Mouse (Mus musculus) hindbrain, embryonic 10.5 days (tissue): ENCODE results near the gene Smtn. TPM values are rescaled to one million over a fixed set of nuclear protein-coding genes. Genes with fewer than 3 reads are reported as not detected.

Experiments used
- DNase-seq: peaks from one replicate; pipeline ENCODE4 v3.0.0-alpha.2; 2017; ENCODE audit warnings: low spot score
- H3K27ac ChIP-seq: fragments of 300-500 bp; sonication (generic); 2 replicates; pipeline ENCODE4 v1.5.1; 2016; ENCODE audit warnings: mild to moderate bottlenecking, moderate library complexity
- H3K27me3 ChIP-seq: fragments of 300-500 bp; sonication (generic); 2 replicates; pipeline ENCODE4 v1.6.1; 2016; ENCODE audit warnings: mild to moderate bottlenecking; ENCODE audit not compliant: poor library complexity, insufficient read depth, severe bottlenecking
- H3K36me3 ChIP-seq: fragments of 300-500 bp; sonication (generic); 2 replicates; pipeline ENCODE4 v1.6.1; 2016; ENCODE audit warnings: mild to moderate bottlenecking, moderate library complexity
- H3K4me1 ChIP-seq: fragments of 300-500 bp; sonication (generic); replicated peaks from 2 replicates; pipeline ENCODE4 v1.6.1; 2016; ENCODE audit warnings: mild to moderate bottlenecking
- H3K4me3 ChIP-seq: fragments of 300-500 bp; sonication (generic); 2 replicates; pipeline ENCODE4 v1.5.1; 2016; ENCODE audit warnings: mild to moderate bottlenecking, moderate library complexity
- H3K9me3 ChIP-seq: fragments of 300-500 bp; sonication (generic); 2 replicates; pipeline ENCODE4 v1.6.1; 2016; ENCODE audit warnings: mild to moderate bottlenecking, moderate library complexity
- WGBS: fragments of 180-500 bp; shearing (Covaris S2); methylation state at CpG from one replicate; pipeline ENCODE4 v1.1.7; 2016; 5-methylcytosine and 5-hydroxymethylcytosine counted together
- polyA plus RNA-seq: library from polyadenylated mRNA; unstranded; fragments of >200 nt; fragmentation: Nextera tagmentation; extraction: Ambion mirVana; gene quantifications from 2 replicates; pipeline ENCODE4 v1.2.1, GENCODE M21; 2016

Smtn gene
- polyA plus RNA-seq, 1 experiment from 2014 or later: 46.1 TPM

DNA sequence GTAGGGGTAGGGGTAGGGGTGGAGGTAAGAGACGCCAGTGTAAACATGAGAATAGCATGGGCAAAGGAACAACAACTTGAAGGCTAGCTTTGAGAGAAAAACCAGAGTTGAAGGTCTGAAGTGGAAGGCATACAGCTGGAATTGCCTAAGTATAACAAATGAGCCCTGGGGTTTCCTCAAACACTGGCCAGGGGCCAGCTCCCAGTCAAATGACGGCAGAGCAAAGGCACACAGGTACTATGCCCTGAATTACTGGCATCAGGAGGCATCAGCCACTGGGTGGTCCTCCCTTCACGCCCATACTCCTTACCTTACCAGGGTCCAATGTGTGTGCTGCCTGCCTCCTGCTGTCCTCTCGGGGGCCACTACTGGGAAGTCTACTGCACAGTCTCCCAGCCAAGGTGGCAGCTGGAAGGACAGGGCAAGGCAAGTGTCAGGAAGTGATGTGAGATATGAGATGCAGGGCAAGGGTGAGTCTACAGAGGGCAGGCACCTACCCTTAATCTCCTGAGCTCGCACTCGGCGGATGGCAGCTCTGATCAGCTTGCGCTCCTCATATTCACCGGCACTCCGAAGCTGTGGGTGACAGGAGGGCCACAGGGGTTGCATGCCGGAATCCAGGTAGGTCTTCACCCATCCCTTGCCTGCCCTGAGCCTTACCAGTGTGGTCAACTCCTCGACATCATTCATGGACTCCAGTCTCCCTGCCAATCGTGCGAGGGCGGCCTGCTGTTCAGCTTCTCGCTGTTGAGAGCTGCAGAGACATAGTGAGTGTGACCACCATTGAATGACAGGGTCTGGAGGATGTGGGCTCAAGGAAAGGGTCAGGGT, 8.1 kb downstream of the Smtn start:
- WGBS: 91% methylated on average over 16 of the region's 16 CpGs
- Histone ChIP-seq H3K4me3 (no peak overlapping the region), H3K27me3 (no peaks in the 10 kb centered on the region), H3K27ac (no peak overlapping the region), H3K36me3 (peaks cover 74% of the 10 kb centered on the region), H3K4me1 (peaks cover 33% of the 10 kb centered on the region), H3K9me3 (0 out of 2 replicates have a peak, but pooled peaks cover 2% of the 10 kb centered on the region)
- DNase-seq: no peak

GRCm38 (mm10) chr11:3531634-3532033, 8.8 kb downstream of the Smtn start:
- Histone ChIP-seq H3K9me3 (0 out of 2 replicates have a peak, but pooled peaks cover 2% of the 10 kb centered on the region), H3K27me3 (no peaks in the 10 kb centered on the region), H3K36me3 (peaks cover 76% of the 10 kb centered on the region), H3K4me1 (peaks cover 26% of the 10 kb centered on the region), H3K27ac (no peak overlapping the region), H3K4me3 (no peak overlapping the region)
- no peak for DNase-seq
- 82% methylated on average over 6 of the region's 6 CpGs for WGBS

DNA sequence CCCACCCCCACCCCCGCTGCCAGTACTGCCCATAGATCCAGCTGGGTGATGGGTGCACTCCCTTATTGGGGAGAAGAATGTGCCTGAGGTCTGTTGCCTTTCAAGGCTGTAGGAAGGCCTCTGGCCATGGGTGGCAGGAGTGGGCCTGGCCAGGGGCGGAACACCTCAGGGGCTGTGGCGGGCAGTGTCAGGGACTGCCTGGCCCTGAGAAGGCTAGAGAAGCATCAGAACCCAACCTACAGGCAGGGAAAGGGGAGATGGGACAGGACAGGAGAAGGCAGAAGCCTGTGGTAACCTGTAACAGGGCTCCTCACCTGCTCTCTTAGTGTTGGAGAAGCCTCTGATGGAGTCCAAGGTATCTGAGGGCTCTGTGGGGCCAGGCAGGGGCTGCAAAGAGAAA, 9.7 kb downstream of the Smtn start:
- Histone ChIP-seq H3K4me1 (peaks cover 17% of the 10 kb centered on the region), H3K9me3 (0 out of 2 replicates have a peak, but pooled peaks cover 2% of the 10 kb centered on the region), H3K27me3 (no peaks in the 10 kb centered on the region), H3K27ac (no peak overlapping the region), H3K4me3 (no peak overlapping the region), H3K36me3 (peaks cover 84% of the 10 kb centered on the region)
- WGBS: 95% methylated on average over 3 of the region's 3 CpGs
- no peak for DNase-seq

- H3K27me3 ChIP-seq: no peaks in the 10 kb centered on the region
- H3K4me1 ChIP-seq: peaks cover 7% of the 10 kb centered on the region
- H3K9me3 ChIP-seq: 0 out of 2 replicates have a peak, but pooled peaks cover 2% of the 10 kb centered on the region
- no peak overlapping the region for H3K27ac ChIP-seq
- no peak for DNase-seq
- H3K36me3 ChIP-seq: peaks cover 95% of the 10 kb centered on the region
- 85% methylated on average over 20 of the region's 20 CpGs for WGBS
- H3K4me3 ChIP-seq: no peak overlapping the region
Measured at GRCm38 (mm10) chr11:3529476-3530252, 10.7 kb downstream of the Smtn start.

DNA sequence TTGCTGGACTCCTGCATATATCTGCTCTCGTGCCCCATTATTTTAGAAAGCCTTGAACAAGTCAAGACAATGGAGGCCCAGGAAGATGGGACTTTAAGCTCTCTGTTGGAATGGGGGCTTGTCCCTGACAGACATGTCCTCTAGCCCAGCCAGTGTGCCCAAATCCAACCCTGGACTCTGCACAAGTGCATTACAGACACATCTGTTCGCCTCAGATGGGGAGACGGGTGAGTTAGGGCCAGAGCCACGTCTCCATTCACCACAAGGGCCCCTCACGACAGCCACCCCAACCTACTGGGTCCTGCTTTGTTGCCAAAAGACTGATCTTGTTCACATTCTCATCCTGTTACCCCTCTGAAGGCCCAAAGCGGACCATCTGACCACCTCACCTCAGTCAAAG, 12.2 kb downstream of the Smtn start:
- H3K27ac ChIP-seq: no peak overlapping the region
- DNase-seq: no peak
- no peaks in the 10 kb centered on the region for H3K27me3 ChIP-seq
- H3K36me3 ChIP-seq: peaks cover 100% of the 10 kb centered on the region
- H3K4me3 ChIP-seq: no peak overlapping the region
- WGBS: 89% methylated on average over 6 of the region's 6 CpGs
- peaks cover 6% of the 10 kb centered on the region; the same call in 1 of the 2 replicates for H3K4me1 ChIP-seq
- H3K9me3 ChIP-seq: 0 out of 2 replicates have a peak, but pooled peaks cover 2% of the 10 kb centered on the region

DNA sequence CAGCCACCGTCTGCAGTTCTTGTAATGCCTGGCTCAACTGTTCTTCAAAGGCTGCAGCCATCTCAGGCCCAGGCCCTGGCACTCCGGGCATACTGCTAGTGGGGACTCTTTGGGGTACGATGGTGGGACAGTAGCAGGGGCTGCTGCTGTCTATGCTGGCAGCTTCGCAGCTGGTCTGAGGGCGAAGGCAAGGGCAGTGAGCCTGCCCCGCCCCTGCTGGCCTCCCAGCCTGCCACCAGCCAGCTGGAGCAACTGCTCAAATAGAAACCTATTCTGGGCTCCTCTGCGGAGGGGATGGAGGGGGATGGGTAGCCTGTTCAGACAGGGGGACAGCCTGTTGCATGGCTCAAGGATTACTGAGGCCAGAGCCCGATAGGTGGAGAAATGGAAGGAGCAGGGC, 12.6 kb downstream of the Smtn start:
- peaks cover 6% of the 10 kb centered on the region; the same call in 1 of the 2 replicates for H3K4me1 ChIP-seq
- DNase-seq: no peak
- 0 out of 2 replicates have a peak, but pooled peaks cover 2% of the 10 kb centered on the region for H3K9me3 ChIP-seq
- WGBS: 78% methylated on average over 8 of the region's 8 CpGs
- H3K27me3 ChIP-seq: no peaks in the 10 kb centered on the region
- H3K4me3 ChIP-seq: no peak overlapping the region
- 0 out of 2 replicates have a peak overlapping the region, but pooled peaks have one; percentile 8 for H3K27ac ChIP-seq
- H3K36me3 ChIP-seq: peaks cover 100% of the 10 kb centered on the region

DNA sequence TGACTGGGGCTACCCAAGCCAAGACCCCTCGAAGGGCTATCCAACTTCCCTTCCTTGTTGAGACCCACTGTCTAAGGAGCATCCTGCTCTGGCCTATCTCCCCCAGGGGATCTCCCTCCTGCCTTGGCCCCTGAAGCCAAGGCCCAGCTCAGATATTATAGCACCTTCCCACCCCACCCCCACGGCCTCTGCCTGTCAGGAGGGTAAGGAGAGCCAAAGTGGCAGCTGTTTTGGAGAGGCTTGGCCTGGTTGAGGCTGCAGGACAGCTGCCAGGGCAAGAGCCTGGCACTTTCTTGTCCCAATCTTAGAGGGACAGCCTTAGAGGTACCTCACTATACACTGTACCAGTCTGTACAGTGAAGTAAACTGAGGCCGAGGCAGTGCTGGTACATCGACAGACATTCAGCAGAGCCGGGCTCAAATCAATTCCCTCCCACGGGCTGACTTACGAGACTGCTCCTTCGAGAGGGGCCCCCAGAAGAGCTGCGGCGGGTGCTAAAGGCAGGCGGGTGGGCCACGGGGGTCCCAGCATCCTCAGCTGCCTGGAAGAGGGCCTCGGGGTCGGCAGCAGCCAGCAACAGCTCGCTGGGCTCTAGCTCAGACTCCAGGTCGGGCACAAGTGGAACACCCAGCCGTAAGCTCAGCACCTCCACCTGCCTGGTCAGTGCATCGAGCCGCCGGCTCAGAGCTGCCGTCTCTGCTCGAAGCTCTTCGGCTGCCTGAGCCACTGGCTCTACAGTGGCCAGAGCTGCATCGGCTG, 13.3 kb downstream of the Smtn start:
- 0 out of 2 replicates have a peak overlapping the region, but pooled peaks have one; percentile 8 for H3K27ac ChIP-seq
- 92% methylated on average over 24 of the region's 24 CpGs for WGBS
- peaks cover 100% of the 10 kb centered on the region for H3K36me3 ChIP-seq
- H3K9me3 ChIP-seq: 0 out of 2 replicates have a peak, but pooled peaks cover 2% of the 10 kb centered on the region
- DNase-seq: no peak
- no peaks in the 10 kb centered on the region for H3K27me3 ChIP-seq
- no peak overlapping the region for H3K4me3 ChIP-seq
- H3K4me1 ChIP-seq: peaks cover 6% of the 10 kb centered on the region; the same call in 1 of the 2 replicates

DNA sequence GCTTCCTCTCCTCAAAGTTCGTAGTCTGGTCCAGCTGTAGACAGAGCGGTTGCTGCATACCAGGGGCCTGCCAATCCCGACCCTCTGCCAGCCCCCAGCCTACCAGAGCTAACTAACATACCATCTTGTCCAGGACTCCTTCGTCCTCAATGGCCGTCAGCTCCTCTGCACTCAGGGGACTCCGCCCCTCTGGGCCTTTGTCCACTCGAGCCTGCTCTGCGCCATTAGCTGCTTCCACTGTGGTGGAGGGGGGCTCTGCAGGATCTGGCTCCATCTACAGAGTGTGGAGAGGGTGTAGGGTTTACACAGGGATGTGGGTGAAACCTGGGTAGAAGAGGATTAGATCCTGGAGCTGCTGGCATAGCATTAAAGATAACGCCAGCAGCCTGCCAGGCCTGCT, 14.2 kb downstream of the Smtn start:
- Histone ChIP-seq H3K27ac (no peak overlapping the region), H3K36me3 (peaks cover 100% of the 10 kb centered on the region), H3K27me3 (no peaks in the 10 kb centered on the region), H3K4me3 (no peak overlapping the region), H3K9me3 (0 out of 2 replicates have a peak, but pooled peaks cover 2% of the 10 kb centered on the region), H3K4me1 (peaks cover 6% of the 10 kb centered on the region; the same call in 1 of the 2 replicates)
- WGBS: 78% methylated on average over 9 of the region's 9 CpGs
- DNase-seq: no peak

DNA sequence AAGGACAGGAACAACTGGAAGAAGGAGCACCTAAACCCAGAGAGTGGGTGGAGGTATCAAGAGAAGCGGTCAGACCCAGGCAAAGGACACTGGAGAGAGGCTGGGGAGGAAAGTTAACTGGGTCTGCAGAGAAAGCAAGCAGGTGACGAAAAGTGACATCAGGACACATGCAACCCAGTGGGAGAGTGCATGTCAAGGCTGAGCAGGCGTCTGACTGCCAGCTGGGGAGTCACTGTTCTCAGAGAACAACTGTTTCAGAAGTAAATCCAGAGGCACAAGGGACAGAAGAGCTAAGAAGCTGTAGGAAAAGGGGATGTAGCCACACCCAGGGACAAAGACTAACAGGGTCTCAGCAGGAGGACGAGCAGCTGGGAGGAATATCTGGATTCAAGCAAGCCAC, 14.9 kb downstream of the Smtn start:
- 83% methylated on average over 4 of the region's 4 CpGs for WGBS
- DNase-seq: no peak
- Histone ChIP-seq H3K4me3 (no peak overlapping the region), H3K27me3 (no peaks in the 10 kb centered on the region), H3K4me1 (peaks cover 6% of the 10 kb centered on the region; the same call in 1 of the 2 replicates), H3K27ac (no peak overlapping the region), H3K36me3 (peaks cover 100% of the 10 kb centered on the region), H3K9me3 (0 out of 2 replicates have a peak, but pooled peaks cover 2% of the 10 kb centered on the region)

DNA sequence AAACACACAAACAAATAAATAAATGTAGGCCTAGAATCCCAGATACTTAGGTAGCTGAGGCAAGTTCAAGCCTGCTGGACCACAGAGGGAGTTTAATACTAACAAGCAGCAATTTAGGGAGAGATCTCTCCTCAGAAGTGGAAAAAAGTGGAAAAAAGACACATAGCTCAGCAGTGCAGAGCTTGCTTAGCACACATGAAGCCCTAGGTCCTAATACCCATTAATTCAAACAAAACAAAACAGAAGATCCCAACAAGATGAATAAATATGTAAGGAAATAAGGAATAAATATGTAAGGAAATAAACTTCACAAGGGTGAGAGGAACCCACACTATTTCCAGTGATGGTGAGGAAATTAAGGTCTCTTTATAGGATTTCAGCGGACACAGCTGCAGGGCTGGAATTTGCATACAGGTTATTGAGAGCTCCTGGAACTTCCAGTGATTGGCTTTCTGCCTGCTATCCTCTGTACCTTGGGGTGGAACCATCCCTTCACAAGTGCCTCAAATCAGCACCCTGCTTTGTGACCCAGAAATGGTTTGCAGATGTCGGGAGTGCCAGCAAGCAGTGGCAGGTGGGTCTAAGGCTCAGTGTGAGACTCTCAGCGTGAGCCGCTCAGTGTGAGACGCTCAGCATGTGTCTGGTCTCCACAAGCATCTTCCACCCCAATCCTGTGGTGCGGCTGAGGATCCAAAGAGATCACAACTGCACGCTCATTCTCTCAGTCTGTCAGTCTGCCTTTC, 16.4 kb downstream of the Smtn start:
- Histone ChIP-seq H3K27me3 (0 out of 2 replicates have a peak, but pooled peaks cover 2% of the 10 kb centered on the region), H3K9me3 (0 out of 2 replicates have a peak, but pooled peaks cover 2% of the 10 kb centered on the region), H3K36me3 (peaks cover 96% of the 10 kb centered on the region), H3K4me1 (peaks cover 6% of the 10 kb centered on the region; the same call in 1 of the 2 replicates), H3K4me3 (no peak overlapping the region), H3K27ac (no peak overlapping the region)
- 78% methylated on average over 7 of the region's 7 CpGs for WGBS
- no peak for DNase-seq

DNA sequence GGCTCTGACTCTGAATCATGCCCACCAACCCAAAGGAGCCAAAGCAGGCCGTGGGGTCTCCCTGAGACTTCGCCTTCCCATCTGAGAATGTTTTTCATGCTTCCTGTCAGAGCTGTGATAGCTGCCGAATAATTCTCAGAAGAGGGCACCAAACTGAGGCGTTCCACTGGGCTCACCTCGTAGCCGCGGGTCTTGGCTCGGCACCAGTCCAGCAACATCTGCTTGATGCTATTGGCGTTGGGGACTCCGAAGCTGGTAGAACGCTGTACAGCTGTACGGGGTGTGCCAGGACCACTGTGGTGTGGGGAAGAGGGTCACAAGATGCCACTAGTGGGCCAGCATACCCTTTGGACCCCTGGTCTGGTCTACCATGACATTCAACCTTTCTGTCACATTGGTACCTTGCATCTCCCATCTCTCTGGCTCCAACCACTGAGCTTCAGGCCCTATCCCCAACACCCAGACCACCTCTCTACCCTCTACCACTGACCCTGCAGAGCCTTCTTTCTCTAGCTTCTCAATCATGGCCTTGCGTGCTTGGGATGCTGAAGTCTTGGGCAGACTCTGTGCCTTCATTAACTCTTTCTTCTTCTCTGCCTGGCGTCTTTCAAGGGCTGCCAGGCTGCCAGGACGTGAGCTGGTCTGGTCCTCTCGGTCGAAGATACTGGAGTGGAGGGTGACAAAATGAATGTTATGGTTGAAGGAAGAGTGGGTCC, 18.0 kb downstream of the Smtn start:
- H3K4me3 ChIP-seq: no peak overlapping the region

More for the DNA sequence above, 18.0 kb downstream of the Smtn start:
- Histone ChIP-seq H3K9me3 (no peaks in the 10 kb centered on the region), H3K27ac (no peak overlapping the region), H3K4me1 (peaks cover 7% of the 10 kb centered on the region), H3K27me3 (peaks cover 15% of the 10 kb centered on the region), H3K36me3 (peaks cover 80% of the 10 kb centered on the region)
- no peak for DNase-seq
- 95% methylated on average over 17 of the region's 17 CpGs for WGBS
